Mouse (Mus musculus): ENCODE measurements around the gene Ltbp4. TPM values are rescaled to one million over a fixed set of nuclear protein-coding genes. Genes with fewer than 3 reads are reported as not detected.
A peak's percentile ranks its signal among the peaks of the same experiment; 100 is the strongest.

The Ltbp4 gene
- 48.3 and 77.5 TPM in 2 replicates for polyA plus RNA-seq (2012; rRNA removed)

DNA sequence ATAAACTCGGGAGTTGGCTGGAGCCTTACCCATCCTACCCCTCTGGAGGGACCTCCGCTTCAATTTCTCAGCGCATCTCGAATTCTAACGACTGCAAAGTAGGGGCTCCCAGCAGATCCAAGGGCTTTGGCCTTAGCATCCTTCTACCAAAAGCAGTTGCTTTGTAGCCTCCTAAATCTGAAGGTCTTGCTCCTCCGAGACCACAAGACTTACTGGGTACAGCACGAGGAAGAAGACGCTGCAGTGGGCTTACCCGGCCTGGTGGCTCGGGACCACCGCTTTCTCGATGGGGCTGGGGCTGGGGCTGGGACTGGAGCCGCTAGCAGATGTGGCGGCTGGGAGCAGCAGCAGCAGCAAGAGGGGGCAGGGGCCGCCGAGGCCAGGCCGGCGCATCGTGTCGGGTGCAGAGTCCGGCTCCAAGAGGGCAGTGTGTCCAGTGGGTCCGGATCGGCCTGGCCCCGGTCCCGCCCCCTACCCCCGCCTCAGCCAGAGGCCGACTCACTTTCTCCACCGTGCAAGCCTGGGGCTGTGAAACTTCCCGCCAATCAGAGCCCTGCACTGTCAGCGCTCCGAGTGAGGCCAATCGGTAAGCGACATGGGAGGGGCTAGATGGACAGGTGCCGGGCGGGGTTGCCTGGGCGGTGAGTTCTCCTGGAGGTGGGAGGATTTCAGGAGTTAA lies at the start of gene Ltbp4:
TSS of gene Ltbp4 (minus strand) at position 518 of the 679 bp plus-strand sequence.
- Histone ChIP-seq H3K27ac (ENCODE audit: control insufficient read depth, insufficient read depth, low read length) (no peak within 1 kb of the TSS), H3K27me3 (ENCODE audit: control insufficient read depth, insufficient read depth, low read length) (peaks cover 32% of the 10 kb centered on the region), H3K36me3 (ENCODE audit: control insufficient read depth, insufficient read depth, low read length) (0 out of 2 replicates have a peak, but pooled peaks cover 4% of the 10 kb centered on the region), H3K4me1 (replicated peaks; ENCODE audit: control insufficient read depth, insufficient read depth, low read length) (peaks cover 6% of the 10 kb centered on the region), H3K4me3 (ENCODE audit: control insufficient read depth, insufficient read depth, low read length) (no peak within 1 kb of the TSS)
- TF ChIP-seq CTCF (IDR thresholded peaks at IDR 0.05; ENCODE audit: borderline replicate concordance, control insufficient read depth, extremely low read depth, insufficient read depth, low read length, poor library complexity) (no peak), POLR2A (IDR thresholded peaks at IDR 0.05; ENCODE audit: control insufficient read depth, extremely low read depth, insufficient read depth, low read length, poor library complexity) (no peak)
- 6% methylated on average over 36 of the region's 36 CpGs for WGBS
- no peak for DNase-seq

DNA sequence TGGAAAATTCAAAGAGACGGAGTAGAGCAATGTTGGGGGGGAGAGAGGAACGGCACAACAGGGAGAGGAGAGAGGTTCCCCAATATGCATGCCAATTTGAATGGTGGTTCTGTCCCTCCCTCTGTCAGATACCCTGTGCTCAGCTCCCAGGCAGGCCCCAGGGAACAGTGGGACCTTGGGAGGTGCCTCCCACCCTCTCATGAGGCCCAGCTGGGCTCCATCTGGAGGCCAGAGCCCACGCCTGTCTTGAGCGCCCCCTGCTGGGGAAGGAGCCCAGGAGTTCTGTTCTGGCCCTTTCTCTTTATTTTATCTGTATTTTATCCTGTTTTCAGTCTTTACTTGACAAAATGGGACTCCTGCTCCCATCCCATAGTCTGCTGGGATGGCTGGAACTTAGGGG lies 47.2 kb upstream of the Ltbp4 start:
- peak; percentile 67 for DNase-seq
- Histone ChIP-seq H3K4me1 (replicated peaks; ENCODE audit: control insufficient read depth, insufficient read depth, low read length) (no peaks in the 10 kb centered on the region), H3K36me3 (ENCODE audit: control insufficient read depth, insufficient read depth, low read length) (no peaks in the 10 kb centered on the region), H3K4me3 (ENCODE audit: control insufficient read depth, insufficient read depth, low read length) (no peak overlapping the region), H3K27ac (ENCODE audit: control insufficient read depth, insufficient read depth, low read length) (no peak overlapping the region), H3K27me3 (ENCODE audit: control insufficient read depth, insufficient read depth, low read length) (no peaks in the 10 kb centered on the region)
- WGBS: 47% methylated on average over 4 of the region's 4 CpGs
- TF ChIP-seq CTCF (IDR thresholded peaks at IDR 0.05; ENCODE audit: borderline replicate concordance, control insufficient read depth, extremely low read depth, insufficient read depth, low read length, poor library complexity) (peak; percentile 85; the same call in 1 of the 2 replicates), POLR2A (IDR thresholded peaks at IDR 0.05; ENCODE audit: control insufficient read depth, extremely low read depth, insufficient read depth, low read length, poor library complexity) (no peak)

DNA sequence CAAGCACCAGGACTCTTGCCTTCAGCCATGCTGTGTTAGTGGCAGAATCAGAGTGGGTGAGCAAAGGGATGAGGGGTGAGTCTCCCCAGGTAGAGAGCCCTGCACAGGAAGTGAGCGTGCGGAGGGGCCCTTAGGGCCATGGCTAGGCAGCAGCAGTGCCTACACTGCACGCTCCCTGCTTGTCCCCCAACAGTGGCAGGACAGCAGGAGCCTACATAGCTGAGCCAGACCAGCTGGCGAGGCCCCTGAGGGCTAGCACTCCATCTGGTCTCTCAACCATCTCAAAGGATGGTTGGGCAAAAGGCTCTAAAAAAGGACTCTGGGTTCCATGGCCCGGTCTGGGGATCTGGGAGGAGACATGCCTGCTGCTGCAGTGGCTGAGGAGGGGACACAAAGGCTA lies 46.6 kb upstream of the Ltbp4 start:
- TF ChIP-seq CTCF (IDR thresholded peaks at IDR 0.05; ENCODE audit: borderline replicate concordance, control insufficient read depth, extremely low read depth, insufficient read depth, low read length, poor library complexity) (no peak), POLR2A (IDR thresholded peaks at IDR 0.05; ENCODE audit: control insufficient read depth, extremely low read depth, insufficient read depth, low read length, poor library complexity) (no peak)
- no peak overlapping the region for H3K4me3 ChIP-seq (ENCODE audit: control insufficient read depth, insufficient read depth, low read length)
- no peak overlapping the region for H3K27ac ChIP-seq (ENCODE audit: control insufficient read depth, insufficient read depth, low read length)
- 92% methylated on average over 5 of the region's 5 CpGs for WGBS
- DNase-seq: no peak
- H3K27me3 ChIP-seq (ENCODE audit: control insufficient read depth, insufficient read depth, low read length): no peaks in the 10 kb centered on the region
- no peaks in the 10 kb centered on the region for H3K36me3 ChIP-seq (ENCODE audit: control insufficient read depth, insufficient read depth, low read length)
- H3K4me1 ChIP-seq (replicated peaks; ENCODE audit: control insufficient read depth, insufficient read depth, low read length): no peaks in the 10 kb centered on the region

DNA sequence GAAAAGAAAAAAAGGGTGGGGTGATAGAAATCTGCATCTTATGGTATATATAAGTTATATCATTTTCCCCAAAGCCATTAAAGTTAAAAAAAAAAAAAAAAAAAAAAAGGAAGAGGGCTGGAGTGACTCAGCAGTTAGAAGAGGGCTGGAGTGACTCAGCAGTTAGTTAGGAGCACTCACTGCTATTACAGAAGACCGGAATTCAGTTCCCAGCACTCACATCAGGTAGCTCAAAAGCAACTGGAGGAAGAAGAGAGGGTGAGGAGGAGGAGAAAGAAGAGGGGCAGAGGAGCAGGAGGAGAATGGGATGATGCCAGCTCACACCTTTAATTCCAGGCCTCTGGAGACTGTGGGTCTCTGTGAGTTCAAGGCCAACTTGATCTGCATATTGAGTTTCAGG lies 45.7 kb upstream of the Ltbp4 start:
- DNase-seq: no peak
- Histone ChIP-seq H3K27me3 (ENCODE audit: control insufficient read depth, insufficient read depth, low read length) (no peaks in the 10 kb centered on the region), H3K36me3 (ENCODE audit: control insufficient read depth, insufficient read depth, low read length) (no peaks in the 10 kb centered on the region), H3K4me3 (ENCODE audit: control insufficient read depth, insufficient read depth, low read length) (no peak overlapping the region), H3K27ac (ENCODE audit: control insufficient read depth, insufficient read depth, low read length) (no peak overlapping the region), H3K4me1 (replicated peaks; ENCODE audit: control insufficient read depth, insufficient read depth, low read length) (no peaks in the 10 kb centered on the region)
- no peak for TF ChIP-seq CTCF (IDR thresholded peaks at IDR 0.05; ENCODE audit: borderline replicate concordance, control insufficient read depth, extremely low read depth, insufficient read depth, low read length, poor library complexity)
- TF ChIP-seq POLR2A (IDR thresholded peaks at IDR 0.05; ENCODE audit: control insufficient read depth, extremely low read depth, insufficient read depth, low read length, poor library complexity): no peak
- 27% methylated on average over 1 of the region's 1 CpGs for WGBS

DNA sequence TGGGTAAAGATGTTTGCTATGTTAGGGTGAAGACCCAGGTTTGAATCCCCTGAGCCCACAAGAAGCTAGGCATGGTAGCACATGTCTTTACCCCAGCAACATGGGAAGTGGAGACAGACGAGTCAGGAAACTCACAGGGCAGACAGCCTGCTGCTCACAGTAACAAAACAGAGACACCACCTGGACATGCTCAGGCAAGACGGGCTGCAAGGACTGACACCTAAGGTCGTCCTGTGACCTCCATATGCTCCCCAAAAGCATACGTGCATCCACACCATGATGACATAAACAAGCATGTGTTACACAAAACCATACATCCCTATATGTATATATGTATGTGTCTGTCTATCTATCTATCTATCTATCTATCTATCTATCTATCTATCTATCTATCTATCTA lies 44.1 kb upstream of the Ltbp4 start:
- Histone ChIP-seq H3K4me1 (replicated peaks; ENCODE audit: control insufficient read depth, insufficient read depth, low read length) (no peaks in the 10 kb centered on the region), H3K27ac (ENCODE audit: control insufficient read depth, insufficient read depth, low read length) (no peak overlapping the region), H3K27me3 (ENCODE audit: control insufficient read depth, insufficient read depth, low read length) (no peaks in the 10 kb centered on the region), H3K36me3 (ENCODE audit: control insufficient read depth, insufficient read depth, low read length) (no peaks in the 10 kb centered on the region), H3K4me3 (ENCODE audit: control insufficient read depth, insufficient read depth, low read length) (no peak overlapping the region)
- no peak for TF ChIP-seq POLR2A (IDR thresholded peaks at IDR 0.05; ENCODE audit: control insufficient read depth, extremely low read depth, insufficient read depth, low read length, poor library complexity)
- TF ChIP-seq CTCF (IDR thresholded peaks at IDR 0.05; ENCODE audit: borderline replicate concordance, control insufficient read depth, extremely low read depth, insufficient read depth, low read length, poor library complexity): no peak
- DNase-seq: no peak
- WGBS: 62% methylated on average over 4 of the region's 4 CpGs

DNA sequence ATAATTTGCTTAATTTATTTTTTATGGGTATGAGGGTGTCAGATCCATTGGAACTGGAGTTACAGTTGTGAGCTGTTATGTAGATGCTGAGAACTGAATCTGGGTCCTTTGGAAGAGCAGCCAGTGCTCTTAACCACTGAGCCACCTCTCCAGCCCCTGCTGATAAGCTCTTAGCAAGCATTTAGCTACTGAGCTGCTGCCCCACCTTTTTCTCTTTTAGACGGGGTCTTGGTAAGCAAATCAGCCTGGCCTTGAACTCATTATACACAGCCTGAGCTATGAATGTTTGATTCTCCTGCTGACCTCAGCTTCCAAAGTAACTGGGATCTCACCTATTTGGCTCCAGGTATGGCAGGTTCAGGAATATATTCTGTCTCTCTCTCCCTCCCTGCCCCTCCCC lies 43.5 kb upstream of the Ltbp4 start:
- no peaks in the 10 kb centered on the region for H3K36me3 ChIP-seq (ENCODE audit: control insufficient read depth, insufficient read depth, low read length)
- H3K27me3 ChIP-seq (ENCODE audit: control insufficient read depth, insufficient read depth, low read length): no peaks in the 10 kb centered on the region
- H3K27ac ChIP-seq (ENCODE audit: control insufficient read depth, insufficient read depth, low read length): no peak overlapping the region
- no peak for DNase-seq
- WGBS: 50% methylated on average over 1 of the region's 1 CpGs
- H3K4me3 ChIP-seq (ENCODE audit: control insufficient read depth, insufficient read depth, low read length): no peak overlapping the region
- no peaks in the 10 kb centered on the region for H3K4me1 ChIP-seq (replicated peaks; ENCODE audit: control insufficient read depth, insufficient read depth, low read length)
- TF ChIP-seq POLR2A (IDR thresholded peaks at IDR 0.05; ENCODE audit: control insufficient read depth, extremely low read depth, insufficient read depth, low read length, poor library complexity) (no peak), CTCF (IDR thresholded peaks at IDR 0.05; ENCODE audit: borderline replicate concordance, control insufficient read depth, extremely low read depth, insufficient read depth, low read length, poor library complexity) (no peak)

Data from thymus, adult 2 months (tissue).